Comparison of ENCODE assay signal across 8 mouse cellular contexts in the genomic region with DNA sequence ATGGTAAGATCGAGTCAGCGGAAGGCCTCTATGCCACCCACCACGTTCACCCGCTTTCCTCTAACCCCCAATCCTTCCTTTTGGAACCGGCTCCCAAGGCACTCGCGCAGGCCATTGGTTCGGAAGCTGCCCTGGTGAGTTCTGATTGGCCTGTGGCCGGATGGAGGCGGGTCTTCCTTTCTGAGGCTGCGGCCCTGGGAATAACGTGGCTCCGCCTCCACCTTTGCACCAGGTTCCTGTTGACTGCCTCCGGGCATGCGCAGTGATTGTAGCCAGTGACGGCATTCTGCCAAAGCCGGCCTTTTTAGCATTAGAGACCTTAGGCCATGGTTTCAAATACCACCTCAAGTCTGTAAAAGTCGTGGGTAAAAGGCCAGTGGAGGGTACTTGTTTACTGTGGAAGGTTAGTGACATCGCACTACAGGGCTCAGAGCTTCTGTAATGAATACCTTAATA. TPM values are rescaled to one million over a fixed set of nuclear protein-coding genes. Genes with fewer than 3 reads are reported as not detected.
A peak's percentile ranks its signal among the peaks of the same experiment; 100 is the strongest.
DNase-seq lines count a peak whose midpoint lies in the region; ATAC-seq and TF ChIP-seq lines count a peak whose summit lies in the region.

No protein-coding gene starts in this region.

- peak overlapping the region; percentile 66; the same call in 1 of the 2 replicates for H3K27ac ChIP-seq in hindbrain, embryonic 13.5 days

- no peak overlapping the region for H3K9ac ChIP-seq in hindbrain, embryonic 13.5 days

- ATAC-seq in Patski = peak; percentile 87
- ATAC-seq in hindbrain, embryonic 13.5 days (ENCODE audit: low FRiP score) = peak; percentile 92

- no peaks in the 10 kb centered on the region for H3K9me3 ChIP-seq in hindbrain, embryonic 13.5 days

- DNase-seq in Patski (ENCODE audit: low read depth, low spot score) = peak; percentile 82
- DNase-seq in cerebellum, postnatal 14 days = peak; percentile 97
- peak; percentile 93 to 96 for DNase-seq in frontal cortex, postnatal 14 days (ENCODE audit: low spot score in 2 of 2)
- DNase-seq in layer of hippocampus, postnatal 25 days (ENCODE audit: extremely low spot score in 1 of 2, low spot score in 1 of 2) = peak; percentile 72 to 88
- DNase-seq in lung, postnatal 25 days (ENCODE audit: low spot score) = peak; percentile 97
- DNase-seq in retina, embryonic 14.5 days (ENCODE audit: low spot score) = peak; percentile 95
- DNase-seq in thymus, postnatal 4 days = peak; percentile 95

- CTCF ChIA-PET in Patski (lab: Charles Lee) = no interaction called here

- H3K4me2 ChIP-seq in hindbrain, embryonic 13.5 days = peak overlapping the region; percentile 40

- POLR2A ChIA-PET in Patski (lab: Charles Lee) = no interaction called here

- in situ Hi-C loops in Patski (cut with MboI; ENCODE audit: low pct_unique_long_range_greater_than_20kb) = no loop called here

- peak overlapping the region; percentile 28 for H3K4me3 ChIP-seq in hindbrain, embryonic 13.5 days

- no peak for TF ChIP-seq CTCF in Patski (IDR thresholded peaks at IDR 0.05)

- peaks cover 8% of the 10 kb centered on the region for H3K4me1 ChIP-seq in hindbrain, embryonic 13.5 days (replicated peaks)

- 19% methylated on average over 17 of the region's 19 CpGs for WGBS in hindbrain, embryonic 13.5 days

- H3K36me3 ChIP-seq in hindbrain, embryonic 13.5 days = no peaks in the 10 kb centered on the region

- peaks cover 12% of the 10 kb centered on the region for H3K27me3 ChIP-seq in Patski
- H3K27me3 ChIP-seq in hindbrain, embryonic 13.5 days = no peaks in the 10 kb centered on the region

RNA-seq across cellular contexts. Expression of a gene that starts 6.5 kb away (rescaled TPM):
- polyA plus RNA-seq in Patski (2021) = 0.10 TPM
- 0.12 and 0.18 TPM in 2 replicates for polyA plus RNA-seq in hindbrain, embryonic 13.5 days (2015; fragmentation: Nextera tagmentation; extraction: Ambion mirVana)
- 1 to 10 TPM; 1.0 to 1.5 TPM for total RNA-seq in layer of hippocampus, postnatal 25 days (2021)

RNA-seq across cellular contexts. Expression of a gene that starts 22.3 kb away (rescaled TPM):
- polyA plus RNA-seq in Patski (2021) = 31.9 TPM
- polyA plus RNA-seq in hindbrain, embryonic 13.5 days (2015; fragmentation: Nextera tagmentation; extraction: Ambion mirVana) = 39.9 and 40.8 TPM in 2 replicates
- 10 to 100 TPM; 19.3 to 20.9 TPM for total RNA-seq in layer of hippocampus, postnatal 25 days (2021)

RNA-seq across cellular contexts. Expression of a gene that starts 35.9 kb away (rescaled TPM):
- polyA plus RNA-seq in Patski (2021) = 66.1 TPM
- 58.5 and 60.9 TPM in 2 replicates for polyA plus RNA-seq in hindbrain, embryonic 13.5 days (2015; fragmentation: Nextera tagmentation; extraction: Ambion mirVana)
- total RNA-seq in layer of hippocampus, postnatal 25 days (2021) = 100 to 1,000 TPM; 199 to 214 TPM

RNA-seq across cellular contexts. Expression of a gene that starts 48.9 kb away (rescaled TPM):
- 255 TPM for polyA plus RNA-seq in Patski (2021)
- polyA plus RNA-seq in hindbrain, embryonic 13.5 days (2015; fragmentation: Nextera tagmentation; extraction: Ambion mirVana) = 336 and 358 TPM in 2 replicates
- 100 to 1,000 TPM in 1 of 2 experiments, 10 to 100 TPM in 1; 94.0 to 137 TPM for total RNA-seq in layer of hippocampus, postnatal 25 days (2021)

Comparison
In these comparisons a context has a peak if more than half of its experiments do, and no peak if none do; other contexts are left out.
1. Peak in every context shown above with its lines: DNase-seq, ATAC-seq, H3K4me3 ChIP-seq and H3K27ac ChIP-seq.